Mouse (Mus musculus): ENCODE measurements around the gene Elovl3. TPM values are rescaled to one million over a fixed set of nuclear protein-coding genes. Genes with fewer than 3 reads are reported as not detected.

The Elovl3 gene
- polyA plus RNA-seq (2012; rRNA removed; ENCODE audit: low replicate concordance) = 1.5 and 3.5 TPM in 2 replicates

GRCm38 (mm10) chr19:46131694-46132525 lies at the start of gene Elovl3:
Gene Elovl3 (plus strand): TSS chr19:46131897.

DNA sequence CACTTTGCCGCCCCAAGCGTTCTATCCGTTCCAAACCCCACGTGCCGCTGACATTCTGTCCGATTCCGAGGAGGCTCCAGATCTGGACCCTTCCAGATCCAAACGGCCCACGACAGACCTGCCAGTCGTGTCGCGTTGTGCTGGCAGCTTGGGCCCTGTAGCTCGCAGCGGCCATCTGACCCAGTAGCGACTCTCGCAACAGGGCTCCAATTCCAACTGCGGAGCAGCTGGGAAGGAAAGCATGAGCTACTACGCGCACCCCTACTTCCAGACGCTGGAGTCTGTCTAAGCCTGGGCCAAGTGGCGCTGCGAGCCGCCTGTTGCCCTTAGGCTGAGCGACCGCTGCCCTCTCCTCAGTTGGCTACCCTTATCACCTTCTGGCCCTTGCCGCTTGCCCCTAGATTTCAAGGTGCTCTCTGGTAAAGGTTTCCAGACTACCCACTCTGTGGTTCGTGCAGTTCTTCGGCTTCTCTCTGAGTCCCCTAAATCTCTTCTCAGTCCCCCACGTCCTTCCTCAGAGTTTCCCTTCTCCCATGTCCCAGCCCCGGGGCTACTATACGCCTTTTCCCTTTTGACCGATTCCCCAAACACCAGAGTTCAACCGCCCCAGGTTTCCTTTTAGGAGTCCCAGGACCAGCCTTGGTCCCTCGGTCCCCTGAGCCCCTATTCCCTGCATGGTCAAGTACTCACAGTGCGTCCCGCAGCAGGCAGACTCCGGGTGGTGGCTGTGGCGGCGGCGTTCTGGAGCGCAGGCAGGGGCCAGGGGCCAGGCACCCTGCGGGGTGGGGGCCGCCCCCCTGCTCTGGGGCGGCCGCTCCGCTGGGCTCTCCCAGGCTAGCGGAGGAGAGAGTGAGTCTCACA lies 16.0 kb downstream of the Elovl3 start, which contains the start of gene Pitx3:
Pitx3 (minus strand) TSS at position 816 of the 861 bp plus-strand sequence.

DNA sequence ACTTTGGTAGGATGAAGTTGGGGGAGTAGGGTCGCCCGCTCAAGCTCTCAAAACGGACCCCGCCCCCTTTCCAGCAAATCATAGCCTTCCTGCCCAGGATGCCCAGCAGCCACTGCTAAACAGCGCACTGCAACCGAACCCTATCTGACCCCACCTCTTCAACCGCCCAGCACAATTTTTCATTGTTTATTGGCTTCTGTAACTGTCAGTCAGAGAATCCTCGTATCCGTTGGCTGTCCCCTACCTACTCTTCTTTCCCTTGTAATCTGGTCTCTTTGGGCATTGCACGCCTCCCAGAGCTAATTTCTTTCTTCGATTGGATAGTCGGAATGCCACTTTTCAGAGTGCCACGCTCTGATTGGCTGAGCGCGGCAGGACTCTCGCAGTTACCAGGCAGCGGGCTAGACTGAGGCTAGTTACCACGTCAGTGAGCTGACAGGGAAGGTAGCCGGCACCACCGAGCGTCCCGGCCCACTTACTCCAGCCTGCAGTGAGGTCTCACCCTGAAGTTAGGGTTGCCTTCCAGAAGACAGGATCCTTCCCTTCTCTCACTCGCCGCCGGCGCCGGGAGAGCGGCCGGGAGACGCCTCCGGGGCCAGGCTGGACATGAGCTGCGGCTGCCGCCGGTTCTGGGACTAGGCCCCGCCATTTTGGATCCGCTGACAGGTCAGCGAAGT lies 20.6 kb downstream of the Elovl3 start, which contains the start of gene Gbf1:
Gbf1 (plus strand) TSS at position 383 of the 677 bp plus-strand sequence.

Other genes starting within 250 kb of the Elovl3 start
- gene Armh3, start 133.4 kb upstream of the Elovl3 start, polyA plus RNA-seq (2012; rRNA removed; ENCODE audit: low replicate concordance) = 13.4 and 13.7 TPM in 2 replicates
- gene Hps6, start 128.4 kb upstream of the Elovl3 start, polyA plus RNA-seq (2012; rRNA removed; ENCODE audit: low replicate concordance) = 7.1 and 10.7 TPM in 2 replicates
- gene Pprc1, start 87.0 kb upstream of the Elovl3 start, polyA plus RNA-seq (2012; rRNA removed; ENCODE audit: low replicate concordance) = 13.8 and 48.0 TPM in 2 replicates
- 207 and 278 TPM in 2 replicates for gene Ldb1, start 86.7 kb upstream of the Elovl3 start, polyA plus RNA-seq (2012; rRNA removed; ENCODE audit: low replicate concordance)
- 7.5 and 19.0 TPM in 2 replicates for gene Nolc1, start 56.0 kb upstream of the Elovl3 start, polyA plus RNA-seq (2012; rRNA removed; ENCODE audit: low replicate concordance)
- 0.64 TPM in 1 of 2 replicates, not detected in the other for gene Pitx3, start 16.4 kb downstream of the Elovl3 start, polyA plus RNA-seq (2012; rRNA removed; ENCODE audit: low replicate concordance)
- 69.7 and 96.3 TPM in 2 replicates for gene Gbf1, start 20.6 kb downstream of the Elovl3 start, polyA plus RNA-seq (2012; rRNA removed; ENCODE audit: low replicate concordance)
- gene Nfkb2, start 172.4 kb downstream of the Elovl3 start, polyA plus RNA-seq (2012; rRNA removed; ENCODE audit: low replicate concordance) = 33.0 and 51.7 TPM in 2 replicates
- gene Psd, start 195.3 kb downstream of the Elovl3 start, polyA plus RNA-seq (2012; rRNA removed; ENCODE audit: low replicate concordance) = 3.6 and 147 TPM in 2 replicates
- 16.6 and 17.1 TPM in 2 replicates for gene Fbxl15, start 196.3 kb downstream of the Elovl3 start, polyA plus RNA-seq (2012; rRNA removed; ENCODE audit: low replicate concordance)
- gene Cuedc2, start 206.8 kb downstream of the Elovl3 start, polyA plus RNA-seq (2012; rRNA removed; ENCODE audit: low replicate concordance) = 78.4 and 113 TPM in 2 replicates
- gene Mfsd13a, start 209.2 kb downstream of the Elovl3 start, polyA plus RNA-seq (2012; rRNA removed; ENCODE audit: low replicate concordance) = 12.0 and 18.0 TPM in 2 replicates
- gene 2310034G01Rik, start 218.4 kb downstream of the Elovl3 start, polyA plus RNA-seq (2012; rRNA removed; ENCODE audit: low replicate concordance) = 1.2 and 1.3 TPM in 2 replicates